Mouse (Mus musculus): ENCODE measurements around the gene Lin7a.

DNA sequence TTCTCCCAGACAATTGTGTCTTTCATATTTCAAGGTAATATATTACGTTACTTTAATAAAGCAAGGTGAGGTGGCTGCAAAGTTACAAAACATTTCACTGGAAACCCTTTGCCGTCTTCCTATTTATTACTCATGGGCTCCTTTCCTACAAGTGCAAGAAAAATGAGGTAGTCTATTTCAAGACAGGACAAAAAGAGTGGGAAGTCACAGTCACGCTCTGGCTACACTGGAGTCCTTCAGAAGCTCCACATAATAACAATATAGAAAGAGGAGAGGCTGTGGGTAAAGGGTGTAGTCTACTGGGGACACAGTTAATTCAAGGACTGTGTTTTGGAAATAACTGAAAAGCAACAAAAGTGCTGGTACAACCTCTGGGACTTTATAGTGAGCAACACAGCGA, 37.7 kb upstream of the Lin7a start:
- TF ChIP-seq CTCF (IDR thresholded peaks at IDR 0.05; ENCODE audit: control insufficient read depth, insufficient read depth, insufficient read length): no peak
- TF ChIP-seq CEBPB (IDR thresholded peaks at IDR 0.05; ENCODE audit: low read depth): no peak
- TF ChIP-seq MAX (IDR thresholded peaks at IDR 0.05): no peak

All from C2C12 (cell line).